Mouse (Mus musculus): ENCODE results near the gene Tapbp. TPM values are rescaled to one million over a fixed set of nuclear protein-coding genes. Genes with fewer than 3 reads are reported as not detected.

The Tapbp gene
- polyA plus RNA-seq, 1 experiment from 2014 or later: 16.6 TPM

DNA sequence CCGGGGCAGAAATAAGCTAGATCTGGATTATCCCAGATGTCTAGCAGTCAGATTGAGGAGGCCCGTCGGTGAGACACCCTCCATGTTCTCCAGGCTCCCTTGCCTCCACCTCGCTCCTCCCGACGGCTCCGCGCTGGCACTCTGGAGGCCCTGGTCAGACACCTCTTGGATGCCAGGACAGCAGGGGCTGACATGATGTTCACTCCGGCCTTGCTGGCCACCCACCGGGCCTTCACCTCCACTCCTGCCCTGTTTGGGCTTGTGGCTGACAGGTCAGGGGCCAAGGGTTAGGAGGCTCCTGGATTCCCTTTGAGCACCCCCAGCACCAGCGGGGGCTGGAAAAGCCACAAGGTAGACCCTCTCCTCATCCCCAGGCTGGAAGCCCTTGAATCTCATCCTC lies 16.2 kb downstream of the Tapbp start:
- WGBS: 92% methylated on average over 11 of the region's 11 CpGs
- Histone ChIP-seq H3K9me3 (ENCODE audit: control insufficient read depth, low read length) (no peaks in the 10 kb centered on the region), H3K27ac (ENCODE audit: low read depth, low read length) (no peak overlapping the region), H3K4me3 (ENCODE audit: low read depth, low read length) (no peak overlapping the region), H3K4me1 (replicated peaks; ENCODE audit: control insufficient read depth, insufficient read depth, low read length) (no peaks in the 10 kb centered on the region), H3K36me3 (ENCODE audit: control insufficient read depth, insufficient read depth, low read length) (0 out of 2 replicates have a peak, but pooled peaks cover 6% of the 10 kb centered on the region), H3K9ac (ENCODE audit: low read depth, low read length) (no peak overlapping the region), H3K4me2 (replicated peaks; ENCODE audit: low read depth, low read length) (no peak overlapping the region), H3K27me3 (ENCODE audit: control insufficient read depth, insufficient read depth, low read length) (no peaks in the 10 kb centered on the region)
- ATAC-seq (ENCODE audit: low FRiP score): no peak
- DNase-seq (ENCODE audit: low spot score): no peak

DNA sequence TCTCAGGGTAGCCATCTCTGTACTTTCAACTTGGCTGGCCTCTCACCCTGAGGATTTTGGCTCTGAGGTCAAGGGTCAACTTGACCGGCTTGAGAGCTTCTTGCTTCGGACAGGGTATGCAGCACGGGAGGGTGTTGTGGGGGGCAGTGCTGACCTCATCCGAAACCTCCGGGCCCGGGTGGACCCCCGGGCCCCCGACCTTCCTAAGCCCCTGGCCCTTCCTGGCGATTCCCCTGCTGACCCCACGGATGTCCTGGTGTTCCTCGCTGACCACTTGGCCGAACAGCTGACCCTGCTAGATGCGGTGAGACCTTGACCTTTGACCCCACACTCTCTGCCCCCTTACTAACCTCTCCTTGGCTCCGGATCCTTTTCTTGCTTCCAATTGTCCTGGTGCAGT lies 16.7 kb downstream of the Tapbp start:
- no peaks in the 10 kb centered on the region for H3K9me3 ChIP-seq (ENCODE audit: control insufficient read depth, low read length)
- no peak overlapping the region for H3K4me2 ChIP-seq (replicated peaks; ENCODE audit: low read depth, low read length)
- DNase-seq (ENCODE audit: low spot score) (no peak), ATAC-seq (ENCODE audit: low FRiP score) (no peak)
- no peaks in the 10 kb centered on the region for H3K4me1 ChIP-seq (replicated peaks; ENCODE audit: control insufficient read depth, insufficient read depth, low read length)
- no peak overlapping the region for H3K9ac ChIP-seq (ENCODE audit: low read depth, low read length)
- 0 out of 2 replicates have a peak, but pooled peaks cover 9% of the 10 kb centered on the region for H3K36me3 ChIP-seq (ENCODE audit: control insufficient read depth, insufficient read depth, low read length)
- H3K27me3 ChIP-seq (ENCODE audit: control insufficient read depth, insufficient read depth, low read length): no peaks in the 10 kb centered on the region
- no peak overlapping the region for H3K4me3 ChIP-seq (ENCODE audit: low read depth, low read length)
- WGBS: 85% methylated on average over 14 of the region's 14 CpGs
- no peak overlapping the region for H3K27ac ChIP-seq (ENCODE audit: low read depth, low read length)

DNA sequence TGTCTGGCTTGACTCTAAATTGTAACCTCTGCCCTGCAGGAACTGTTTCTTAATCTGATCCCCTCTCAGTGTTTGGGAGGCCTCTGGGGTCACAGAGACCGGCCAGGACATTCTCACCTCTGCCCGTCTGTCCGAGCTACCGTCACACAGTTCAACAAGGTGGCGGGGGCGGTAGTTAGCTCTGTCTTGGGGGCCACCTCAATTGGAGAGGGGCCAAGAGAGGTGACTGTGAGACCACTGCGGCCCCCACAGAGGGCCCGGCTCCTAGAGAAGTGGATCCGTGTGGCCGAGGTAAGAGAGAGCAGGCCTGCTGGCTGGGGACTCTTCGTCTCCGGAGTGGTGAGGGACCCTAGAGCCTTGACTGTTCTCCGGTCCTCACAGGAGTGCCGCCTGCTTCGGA lies 17.3 kb downstream of the Tapbp start:
- H3K9ac ChIP-seq (ENCODE audit: low read depth, low read length): no peak overlapping the region
- 0 out of 2 replicates have a peak, but pooled peaks cover 9% of the 10 kb centered on the region for H3K36me3 ChIP-seq (ENCODE audit: control insufficient read depth, insufficient read depth, low read length)
- 94% methylated on average over 15 of the region's 15 CpGs for WGBS
- no peak overlapping the region for H3K4me2 ChIP-seq (replicated peaks; ENCODE audit: low read depth, low read length)
- H3K27me3 ChIP-seq (ENCODE audit: control insufficient read depth, insufficient read depth, low read length): no peaks in the 10 kb centered on the region
- no peak for DNase-seq (ENCODE audit: low spot score)
- ATAC-seq (ENCODE audit: low FRiP score): no peak
- H3K9me3 ChIP-seq (ENCODE audit: control insufficient read depth, low read length): no peaks in the 10 kb centered on the region
- H3K4me1 ChIP-seq (replicated peaks; ENCODE audit: control insufficient read depth, insufficient read depth, low read length): no peaks in the 10 kb centered on the region
- no peak overlapping the region for H3K4me3 ChIP-seq (ENCODE audit: low read depth, low read length)
- no peak overlapping the region for H3K27ac ChIP-seq (ENCODE audit: low read depth, low read length)

DNA sequence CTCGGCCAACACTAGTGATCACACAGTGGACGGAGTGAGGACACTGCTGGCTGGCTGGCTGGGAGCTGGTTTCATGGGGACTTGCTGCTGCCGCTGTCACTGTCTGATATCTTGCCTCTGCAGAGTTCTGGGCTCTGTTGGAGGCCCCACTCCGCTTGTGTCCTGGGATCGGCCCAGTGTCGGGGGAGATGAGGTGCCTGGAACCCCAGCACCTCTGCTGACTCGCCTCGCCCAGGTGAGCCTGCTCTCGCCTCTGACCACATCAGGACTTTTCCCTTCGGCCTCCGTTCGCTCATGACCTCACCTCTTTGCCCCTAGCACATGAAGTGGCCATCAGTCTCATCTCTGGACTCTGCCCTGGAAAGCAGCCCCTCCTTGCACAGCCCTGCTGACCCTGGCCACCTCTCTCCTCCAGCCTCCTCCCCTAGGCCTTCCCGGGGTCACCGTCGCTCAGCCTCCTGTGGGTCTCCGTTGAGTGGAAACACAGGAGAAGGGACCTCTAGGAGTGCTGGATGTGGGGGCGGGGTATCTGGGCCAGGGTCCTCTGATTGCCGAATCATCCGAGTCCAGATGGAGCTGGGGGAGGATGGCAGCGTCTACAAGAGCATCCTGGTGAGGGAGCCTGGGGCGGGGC lies 19.8 kb downstream of the Tapbp start:
- Histone ChIP-seq H3K9me3 (ENCODE audit: control insufficient read depth, low read length) (no peaks in the 10 kb centered on the region), H3K4me3 (ENCODE audit: low read depth, low read length) (no peak overlapping the region), H3K4me2 (replicated peaks; ENCODE audit: low read depth, low read length) (no peak overlapping the region), H3K27me3 (ENCODE audit: control insufficient read depth, insufficient read depth, low read length) (no peaks in the 10 kb centered on the region), H3K36me3 (ENCODE audit: control insufficient read depth, insufficient read depth, low read length) (0 out of 2 replicates have a peak, but pooled peaks cover 9% of the 10 kb centered on the region), H3K27ac (ENCODE audit: low read depth, low read length) (no peak overlapping the region), H3K4me1 (replicated peaks; ENCODE audit: control insufficient read depth, insufficient read depth, low read length) (peaks cover 8% of the 10 kb centered on the region), H3K9ac (ENCODE audit: low read depth, low read length) (no peak overlapping the region)
- ATAC-seq (ENCODE audit: low FRiP score) (no peak), DNase-seq (ENCODE audit: low spot score) (no peak)
- 86% methylated on average over 21 of the region's 21 CpGs for WGBS

DNA sequence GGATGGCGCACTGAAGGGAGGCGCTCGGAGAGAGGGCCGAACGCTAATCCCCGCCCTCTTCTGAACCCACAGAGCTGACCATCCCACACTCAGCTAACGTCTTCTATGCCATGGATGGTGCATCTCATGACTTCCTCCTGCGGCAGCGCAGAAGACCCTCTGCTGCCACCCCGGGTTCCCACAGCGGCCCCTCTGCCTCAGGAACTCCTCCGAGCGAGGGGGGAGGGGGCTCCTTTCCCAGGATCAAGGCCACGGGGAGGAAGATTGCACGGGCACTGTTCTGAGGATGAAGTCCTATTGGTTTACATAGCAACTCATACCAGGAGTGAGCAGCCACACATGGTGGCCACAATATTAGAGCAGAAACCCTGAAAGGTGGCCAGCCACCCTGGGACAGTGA lies 21.3 kb downstream of the Tapbp start:
- Histone ChIP-seq H3K9ac (ENCODE audit: low read depth, low read length) (no peak overlapping the region), H3K36me3 (ENCODE audit: control insufficient read depth, insufficient read depth, low read length) (0 out of 2 replicates have a peak, but pooled peaks cover 9% of the 10 kb centered on the region), H3K27me3 (ENCODE audit: control insufficient read depth, insufficient read depth, low read length) (no peaks in the 10 kb centered on the region), H3K4me1 (replicated peaks; ENCODE audit: control insufficient read depth, insufficient read depth, low read length) (peaks cover 13% of the 10 kb centered on the region), H3K4me3 (ENCODE audit: low read depth, low read length) (no peak overlapping the region), H3K27ac (ENCODE audit: low read depth, low read length) (no peak overlapping the region), H3K9me3 (ENCODE audit: control insufficient read depth, low read length) (no peaks in the 10 kb centered on the region), H3K4me2 (replicated peaks; ENCODE audit: low read depth, low read length) (no peak overlapping the region)
- WGBS: 72% methylated on average over 15 of the region's 15 CpGs
- DNase-seq (ENCODE audit: low spot score): no peak
- no peak for ATAC-seq (ENCODE audit: low FRiP score)

DNA sequence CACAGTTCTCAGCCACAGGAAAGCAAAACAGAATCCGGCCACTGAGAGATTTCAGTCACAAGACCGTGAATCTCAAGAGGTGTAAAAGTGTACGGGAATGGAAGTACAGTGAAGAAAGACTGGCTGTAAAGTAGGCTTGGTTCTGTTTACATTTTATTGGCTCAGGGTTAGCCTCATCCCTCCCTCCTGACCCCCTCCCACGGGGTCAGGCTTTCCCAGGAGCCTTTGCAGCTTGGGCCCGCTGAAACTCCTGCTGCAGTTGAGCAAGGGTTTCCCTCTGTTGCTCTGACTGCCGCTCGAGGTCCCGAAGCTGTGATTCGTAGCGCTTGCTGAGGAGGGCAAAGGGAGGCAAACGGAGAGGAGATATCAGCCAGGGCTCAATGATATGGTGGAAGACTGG lies 23.1 kb downstream of the Tapbp start:
- H3K36me3 ChIP-seq (ENCODE audit: control insufficient read depth, insufficient read depth, low read length): 0 out of 2 replicates have a peak, but pooled peaks cover 3% of the 10 kb centered on the region
- no peak overlapping the region for H3K27ac ChIP-seq (ENCODE audit: low read depth, low read length)
- H3K9ac ChIP-seq (ENCODE audit: low read depth, low read length): no peak overlapping the region
- DNase-seq (ENCODE audit: low spot score) (no peak), ATAC-seq (ENCODE audit: low FRiP score) (no peak)
- H3K4me3 ChIP-seq (ENCODE audit: low read depth, low read length): peak overlapping the region; percentile 91; the same call in 1 of the 2 replicates
- no peaks in the 10 kb centered on the region for H3K27me3 ChIP-seq (ENCODE audit: control insufficient read depth, insufficient read depth, low read length)
- H3K4me2 ChIP-seq (replicated peaks; ENCODE audit: low read depth, low read length): no peak overlapping the region
- no peaks in the 10 kb centered on the region for H3K9me3 ChIP-seq (ENCODE audit: control insufficient read depth, low read length)
- WGBS: 84% methylated on average over 11 of the region's 11 CpGs
- H3K4me1 ChIP-seq (replicated peaks; ENCODE audit: control insufficient read depth, insufficient read depth, low read length): peaks cover 13% of the 10 kb centered on the region

DNA sequence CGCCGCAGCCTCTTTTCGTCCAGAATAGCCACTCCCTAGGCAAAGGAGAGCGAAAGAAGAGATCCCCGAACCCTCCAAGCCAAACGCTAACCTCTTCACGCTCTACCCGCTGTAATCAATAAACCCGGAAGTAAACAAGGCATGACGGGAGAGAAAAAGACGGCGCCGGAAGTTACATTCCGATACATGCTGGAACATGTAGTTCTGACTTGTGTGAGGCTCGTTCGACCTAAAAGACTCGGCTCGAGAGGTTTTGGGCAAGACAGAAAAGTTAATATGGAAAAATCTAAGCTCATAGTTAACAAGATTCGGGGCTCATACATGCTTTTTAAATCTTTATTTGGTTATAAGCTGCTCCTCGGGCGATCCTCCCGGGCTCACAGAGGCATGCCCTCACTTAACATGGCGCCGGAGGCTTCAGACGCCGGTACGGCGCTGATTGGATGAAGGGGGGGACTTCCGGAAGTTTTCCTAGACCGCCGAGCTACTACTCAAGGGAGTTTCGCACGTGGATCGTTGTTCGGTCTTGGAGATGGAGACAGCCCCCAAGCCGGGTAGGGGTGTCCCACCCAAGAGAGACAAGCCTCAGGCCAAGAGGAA lies 24.6 kb downstream of the Tapbp start, which contains the start of the genes Pfdn6 and Wdr46:
Gene Pfdn6 (minus strand): TSS at position 138 of the 600 bp plus-strand sequence.
Gene Wdr46 (plus strand): TSS at position 455 of the 600 bp plus-strand sequence.
- H3K4me1 ChIP-seq (replicated peaks; ENCODE audit: control insufficient read depth, insufficient read depth, low read length): peaks cover 13% of the 10 kb centered on the region
- peak within 1 kb of the TSS; percentile 91 for H3K4me3 ChIP-seq (ENCODE audit: low read depth, low read length)
- peak within 1 kb of the TSS; percentile 84 for H3K9ac ChIP-seq (ENCODE audit: low read depth, low read length)
- H3K27me3 ChIP-seq (ENCODE audit: control insufficient read depth, insufficient read depth, low read length): no peaks in the 10 kb centered on the region
- H3K36me3 ChIP-seq (ENCODE audit: control insufficient read depth, insufficient read depth, low read length): peaks cover 8% of the 10 kb centered on the region; the same call in 1 of the 2 replicates
- no peaks in the 10 kb centered on the region for H3K9me3 ChIP-seq (ENCODE audit: control insufficient read depth, low read length)
- under 1% methylated on average over 36 of the region's 36 CpGs for WGBS
- ATAC-seq (ENCODE audit: low FRiP score) (peak; percentile 90), DNase-seq (ENCODE audit: low spot score) (peak; percentile 91)
- 0 out of 2 replicates have a peak within 1 kb of the TSS, but pooled peaks have one; percentile 20 for H3K27ac ChIP-seq (ENCODE audit: low read depth, low read length)
- H3K4me2 ChIP-seq (replicated peaks; ENCODE audit: low read depth, low read length): peak within 1 kb of the TSS; percentile 94

DNA sequence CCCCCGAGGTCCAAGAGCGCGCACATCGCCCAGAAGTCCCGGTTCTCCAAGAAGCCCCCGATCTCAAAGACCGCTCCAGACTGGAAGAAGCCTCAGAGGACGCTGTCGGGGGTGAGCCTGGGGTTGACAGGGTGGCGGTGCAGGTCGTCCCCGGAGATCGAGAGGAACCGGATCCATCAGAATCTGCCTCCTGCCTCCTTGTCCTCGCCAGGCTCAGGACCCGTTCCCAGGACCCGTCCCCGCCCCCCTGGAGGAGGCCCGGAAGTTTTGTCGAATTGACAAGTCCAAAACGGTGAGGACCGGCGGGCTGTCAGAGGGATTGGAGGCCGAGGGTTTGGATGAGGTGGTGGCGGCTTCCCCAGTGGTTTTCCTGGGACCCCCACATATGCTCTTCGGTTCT lies 25.3 kb downstream of the Tapbp start:
- Histone ChIP-seq H3K4me3 (ENCODE audit: low read depth, low read length) (peak overlapping the region; percentile 91), H3K9ac (ENCODE audit: low read depth, low read length) (peak overlapping the region; percentile 84), H3K4me2 (replicated peaks; ENCODE audit: low read depth, low read length) (peak overlapping the region; percentile 94), H3K27me3 (ENCODE audit: control insufficient read depth, insufficient read depth, low read length) (no peaks in the 10 kb centered on the region), H3K9me3 (ENCODE audit: control insufficient read depth, low read length) (no peaks in the 10 kb centered on the region), H3K36me3 (ENCODE audit: control insufficient read depth, insufficient read depth, low read length) (peaks cover 8% of the 10 kb centered on the region; the same call in 1 of the 2 replicates), H3K4me1 (replicated peaks; ENCODE audit: control insufficient read depth, insufficient read depth, low read length) (peaks cover 13% of the 10 kb centered on the region), H3K27ac (ENCODE audit: low read depth, low read length) (no peak overlapping the region)
- WGBS: under 1% methylated on average over 26 of the region's 26 CpGs
- DNase-seq (ENCODE audit: low spot score) (no peak), ATAC-seq (ENCODE audit: low FRiP score) (peak; percentile 30)

Data from hindbrain, embryonic 11.5 days (tissue).